Mouse (Mus musculus): ENCODE data around the gene Prex1. TPM values are rescaled to one million over a fixed set of nuclear protein-coding genes. Genes with fewer than 3 reads are reported as not detected.

The Prex1 gene
- polyA plus RNA-seq, 1 experiment, result 38.8 TPM

DNA sequence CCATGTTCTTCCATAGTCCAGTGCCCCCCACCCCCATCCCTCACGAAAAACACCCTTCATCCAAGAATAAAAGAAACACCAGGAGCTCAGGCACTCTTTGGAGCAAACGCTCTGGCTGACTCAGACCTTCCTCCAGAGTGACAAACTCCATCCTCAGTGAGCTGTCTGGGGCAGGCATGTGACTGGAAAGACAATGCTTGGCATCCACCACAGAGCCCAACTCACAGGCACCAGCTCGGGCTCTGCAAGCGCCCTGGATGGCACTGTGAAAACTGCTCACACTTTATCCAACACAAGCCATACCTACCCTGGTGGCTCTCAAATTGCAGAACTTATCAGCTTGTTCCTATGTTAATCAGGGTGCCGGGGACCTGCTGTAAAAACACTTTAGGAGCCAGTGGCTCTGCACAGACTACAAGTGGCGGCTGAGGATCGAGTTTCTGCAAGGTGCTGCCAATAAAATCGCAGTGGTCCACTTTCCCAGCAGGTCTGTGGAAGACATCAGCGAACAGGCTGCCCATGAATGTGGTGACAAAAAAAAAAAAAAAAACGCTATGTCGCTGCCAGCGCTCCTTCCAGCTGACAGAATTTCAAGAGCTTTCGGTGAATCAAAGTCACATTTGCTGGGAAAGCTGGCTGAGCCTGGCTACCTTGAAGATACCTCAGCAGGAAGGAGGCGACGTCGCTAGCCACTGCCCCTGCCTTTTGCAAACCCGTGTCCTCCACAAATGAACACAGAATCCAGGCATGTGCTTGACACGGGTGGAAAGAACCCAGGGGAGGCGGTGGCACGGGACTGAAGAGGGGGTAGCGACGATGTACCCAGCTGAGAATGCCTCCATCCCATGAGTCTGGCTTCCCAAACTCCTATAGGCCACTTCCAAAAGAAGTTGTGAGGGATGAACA is 45.6 kb downstream of the Prex1 start:
- 76% methylated on average over 22 of the region's 22 CpGs for WGBS
- Histone ChIP-seq H3K4me1 (ENCODE audit: control insufficient read depth, insufficient read depth, low read length) (peaks cover 9% of the 10 kb centered on the region), H3K27ac (ENCODE audit: control insufficient read depth, insufficient read depth, low read depth, low read length, poor library complexity) (no peak overlapping the region), H3K4me3 (replicated peaks; ENCODE audit: control insufficient read depth, low read depth, low read length) (no peak overlapping the region)
- TF ChIP-seq POLR2A (IDR thresholded peaks at IDR 0.05; ENCODE audit: borderline replicate concordance, control insufficient read depth, low read depth, low read length), result no peak
- no peak for TF ChIP-seq CTCF (IDR thresholded peaks at IDR 0.05; ENCODE audit: control insufficient read depth, insufficient read depth, low read length)

DNA sequence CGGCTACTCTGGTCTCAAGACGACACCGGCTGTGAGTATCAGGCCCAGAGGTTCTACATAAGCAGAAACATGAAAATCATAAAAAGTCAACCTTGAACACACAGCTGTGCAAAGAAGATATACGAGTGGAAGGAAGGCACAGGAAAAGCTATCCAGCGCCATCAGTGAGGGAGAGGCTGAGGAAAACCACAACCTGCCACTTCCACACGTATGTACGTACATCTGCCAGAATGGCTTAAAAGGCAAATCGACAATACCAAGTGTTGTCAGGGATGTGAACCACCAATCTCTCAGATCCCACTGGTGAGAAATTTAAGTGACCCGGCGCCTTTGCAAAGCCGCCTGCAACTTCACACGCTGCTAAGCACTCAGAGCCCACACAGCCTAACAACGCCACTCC is 47.5 kb downstream of the Prex1 start:
- peaks cover 9% of the 10 kb centered on the region for H3K4me1 ChIP-seq (ENCODE audit: control insufficient read depth, insufficient read depth, low read length)
- WGBS, result 56% methylated on average over 13 of the region's 13 CpGs
- no peak overlapping the region for H3K27ac ChIP-seq (ENCODE audit: control insufficient read depth, insufficient read depth, low read depth, low read length, poor library complexity)
- TF ChIP-seq POLR2A (IDR thresholded peaks at IDR 0.05; ENCODE audit: borderline replicate concordance, control insufficient read depth, low read depth, low read length), result no peak
- no peak for TF ChIP-seq CTCF (IDR thresholded peaks at IDR 0.05; ENCODE audit: control insufficient read depth, insufficient read depth, low read length)
- H3K4me3 ChIP-seq (replicated peaks; ENCODE audit: control insufficient read depth, low read depth, low read length), result no peak overlapping the region

DNA sequence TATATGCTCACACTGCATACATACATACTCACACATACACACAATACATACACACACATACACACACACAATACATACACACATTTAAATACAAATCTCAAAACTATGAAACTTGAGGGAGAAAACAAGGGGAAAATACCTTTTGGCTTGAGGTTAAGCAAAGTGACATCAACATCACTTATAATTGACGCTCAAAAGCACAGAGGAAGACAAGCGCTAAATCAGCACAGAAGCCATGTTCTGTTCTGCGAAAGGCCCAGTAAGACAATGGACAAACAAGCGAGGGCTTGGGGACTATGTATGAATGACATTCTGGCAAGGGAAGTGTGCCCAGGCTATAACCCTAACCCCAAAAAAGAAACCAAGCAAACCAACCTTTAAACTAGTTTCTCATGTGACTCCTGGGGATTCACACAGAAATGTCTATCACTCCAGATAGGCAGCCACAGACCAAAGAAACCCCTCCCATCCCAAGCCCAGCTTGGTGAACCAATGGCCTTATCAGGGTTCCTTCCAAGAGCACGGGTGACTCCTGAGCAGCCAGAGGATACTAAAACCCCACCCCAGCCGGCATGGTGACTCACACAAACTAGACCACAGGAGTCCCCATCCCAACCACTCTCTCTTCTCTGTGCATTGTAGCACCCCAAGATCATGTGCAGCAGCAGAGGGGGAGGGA is 48.2 kb downstream of the Prex1 start:
- Histone ChIP-seq H3K4me1 (ENCODE audit: control insufficient read depth, insufficient read depth, low read length) (peaks cover 5% of the 10 kb centered on the region), H3K27ac (ENCODE audit: control insufficient read depth, insufficient read depth, low read depth, low read length, poor library complexity) (no peak overlapping the region)

DNA sequence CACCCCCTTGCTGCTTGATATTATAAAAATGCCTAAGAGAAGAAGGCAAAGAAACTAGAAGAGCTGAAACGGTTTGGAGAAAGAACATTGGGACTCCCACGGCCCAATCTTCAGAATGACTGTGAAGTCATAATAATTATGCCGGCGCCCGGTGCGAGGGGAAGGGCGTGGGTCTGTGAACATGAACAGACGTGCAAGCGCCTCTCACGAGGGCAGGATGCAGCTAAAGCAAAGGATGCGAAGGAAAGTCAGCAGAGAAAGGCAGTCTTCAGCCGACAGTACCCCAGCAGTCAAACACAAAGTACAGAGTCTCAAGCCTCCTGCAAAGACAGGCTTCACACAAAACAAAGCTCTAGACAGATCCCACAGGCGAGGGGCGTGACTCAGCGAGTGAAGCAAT is 49.1 kb downstream of the Prex1 start:
- no peak for TF ChIP-seq POLR2A (IDR thresholded peaks at IDR 0.05; ENCODE audit: borderline replicate concordance, control insufficient read depth, low read depth, low read length)
- TF ChIP-seq CTCF (IDR thresholded peaks at IDR 0.05; ENCODE audit: control insufficient read depth, insufficient read depth, low read length), result no peak
- peaks cover 5% of the 10 kb centered on the region for H3K4me1 ChIP-seq (ENCODE audit: control insufficient read depth, insufficient read depth, low read length)
- H3K27ac ChIP-seq (ENCODE audit: control insufficient read depth, insufficient read depth, low read depth, low read length, poor library complexity), result no peak overlapping the region
- no peak overlapping the region for H3K4me3 ChIP-seq (replicated peaks; ENCODE audit: control insufficient read depth, low read depth, low read length)
- WGBS, result 84% methylated on average over 15 of the region's 15 CpGs

More for the DNA sequence above, 48.2 kb downstream of the Prex1 start:
- no peak for TF ChIP-seq CTCF (IDR thresholded peaks at IDR 0.05; ENCODE audit: control insufficient read depth, insufficient read depth, low read length)
- no peak for TF ChIP-seq POLR2A (IDR thresholded peaks at IDR 0.05; ENCODE audit: borderline replicate concordance, control insufficient read depth, low read depth, low read length)
- 44% methylated on average over 6 of the region's 6 CpGs for WGBS
- no peak overlapping the region for H3K4me3 ChIP-seq (replicated peaks; ENCODE audit: control insufficient read depth, low read depth, low read length)

DNA sequence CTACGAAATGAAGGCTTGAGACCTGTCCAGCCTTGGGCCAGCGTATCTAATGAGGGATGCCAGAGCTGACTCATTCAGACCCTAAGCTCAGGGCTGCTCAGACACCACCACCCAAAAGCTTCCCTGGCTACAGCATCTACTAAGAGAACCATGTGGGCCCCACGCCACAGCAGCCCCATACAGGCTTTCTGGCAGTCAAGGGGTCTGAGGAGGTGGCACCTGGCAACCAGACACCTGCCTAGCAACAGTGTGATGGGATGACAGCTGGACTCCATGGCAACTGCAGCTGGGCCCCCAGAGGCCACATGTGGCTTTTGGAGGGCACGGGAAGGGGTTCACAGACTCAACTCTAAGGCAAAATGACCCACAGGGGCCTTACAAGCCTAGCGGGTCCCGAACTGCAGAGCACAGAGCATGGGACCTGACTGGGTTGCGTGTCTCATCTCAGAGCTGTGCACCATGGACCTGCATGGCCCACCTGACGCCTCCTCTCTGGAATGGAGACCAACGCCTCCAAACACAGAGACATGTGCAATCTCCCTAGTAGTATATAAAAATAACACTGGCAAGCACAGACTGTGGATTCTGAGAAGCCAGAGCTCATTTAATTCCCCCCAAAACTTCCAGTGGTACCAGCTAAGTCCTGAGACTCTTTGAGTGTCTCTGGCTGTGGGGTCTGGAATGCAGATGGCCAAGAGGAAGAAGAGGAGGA is 50.2 kb downstream of the Prex1 start:
- H3K4me1 ChIP-seq (ENCODE audit: control insufficient read depth, insufficient read depth, low read length), result peaks cover 8% of the 10 kb centered on the region
- 87% methylated on average over 9 of the region's 9 CpGs for WGBS
- no peak overlapping the region for H3K4me3 ChIP-seq (replicated peaks; ENCODE audit: control insufficient read depth, low read depth, low read length)
- no peak for TF ChIP-seq CTCF (IDR thresholded peaks at IDR 0.05; ENCODE audit: control insufficient read depth, insufficient read depth, low read length)
- TF ChIP-seq POLR2A (IDR thresholded peaks at IDR 0.05; ENCODE audit: borderline replicate concordance, control insufficient read depth, low read depth, low read length), result no peak
- no peak overlapping the region for H3K27ac ChIP-seq (ENCODE audit: control insufficient read depth, insufficient read depth, low read depth, low read length, poor library complexity)

DNA sequence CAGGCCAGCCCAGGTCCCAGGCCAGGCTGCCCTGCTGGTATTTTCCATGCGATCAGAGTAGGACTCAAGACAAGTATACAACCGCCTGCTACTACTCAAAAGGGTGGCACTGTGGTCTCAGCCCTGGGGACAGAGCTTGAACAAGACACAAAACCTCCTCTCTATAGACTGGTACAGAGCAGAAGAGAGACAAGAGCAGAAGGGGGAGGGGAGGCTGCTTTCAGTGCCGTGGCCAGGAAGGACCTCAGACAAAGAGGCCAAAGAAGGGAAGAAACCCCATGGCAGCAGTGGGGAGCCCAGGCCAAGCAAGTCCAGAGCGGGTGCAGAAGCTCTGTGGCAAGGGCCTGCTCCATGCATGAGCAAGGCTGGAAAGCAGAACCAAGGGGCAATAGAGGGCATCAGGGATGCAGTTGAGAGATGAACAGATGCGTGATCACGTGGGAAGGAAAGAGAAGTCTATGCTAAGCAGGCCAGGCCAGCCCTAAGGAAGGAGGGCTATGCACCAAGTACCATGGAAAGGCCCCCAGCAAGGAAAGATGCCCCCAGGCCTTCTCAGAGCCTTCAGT is 51.0 kb downstream of the Prex1 start:
- Histone ChIP-seq H3K27ac (ENCODE audit: control insufficient read depth, insufficient read depth, low read depth, low read length, poor library complexity) (no peak overlapping the region), H3K4me1 (ENCODE audit: control insufficient read depth, insufficient read depth, low read length) (peaks cover 12% of the 10 kb centered on the region), H3K4me3 (replicated peaks; ENCODE audit: control insufficient read depth, low read depth, low read length) (no peak overlapping the region)
- no peak for TF ChIP-seq POLR2A (IDR thresholded peaks at IDR 0.05; ENCODE audit: borderline replicate concordance, control insufficient read depth, low read depth, low read length)
- 54% methylated on average over 6 of the region's 6 CpGs for WGBS

DNA sequence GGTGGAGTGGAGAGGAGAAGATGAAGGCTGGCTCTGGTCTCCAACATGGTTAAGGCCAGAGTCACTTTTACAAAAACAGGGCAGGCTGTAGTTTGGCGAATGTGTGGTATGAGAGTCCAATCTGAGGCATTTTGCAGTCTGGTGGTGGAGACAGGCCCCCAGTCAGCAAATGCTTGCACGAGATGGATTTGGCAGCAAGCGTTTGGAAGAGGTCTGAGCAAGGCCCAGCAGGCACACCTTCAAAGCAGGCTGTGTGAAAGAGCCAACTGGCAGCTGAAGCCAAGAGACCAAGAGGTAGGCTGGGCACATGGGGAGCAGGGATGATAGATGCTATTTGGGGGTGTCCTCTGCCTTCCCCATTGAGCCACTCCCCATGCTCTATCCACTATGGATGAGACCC is 51.7 kb downstream of the Prex1 start:
- peaks cover 18% of the 10 kb centered on the region for H3K4me1 ChIP-seq (ENCODE audit: control insufficient read depth, insufficient read depth, low read length)
- H3K4me3 ChIP-seq (replicated peaks; ENCODE audit: control insufficient read depth, low read depth, low read length), result no peak overlapping the region
- WGBS, result 73% methylated on average over 3 of the region's 3 CpGs
- no peak for TF ChIP-seq POLR2A (IDR thresholded peaks at IDR 0.05; ENCODE audit: borderline replicate concordance, control insufficient read depth, low read depth, low read length)
- no peak for TF ChIP-seq CTCF (IDR thresholded peaks at IDR 0.05; ENCODE audit: control insufficient read depth, insufficient read depth, low read length)
- H3K27ac ChIP-seq (ENCODE audit: control insufficient read depth, insufficient read depth, low read depth, low read length, poor library complexity), result no peak overlapping the region

DNA sequence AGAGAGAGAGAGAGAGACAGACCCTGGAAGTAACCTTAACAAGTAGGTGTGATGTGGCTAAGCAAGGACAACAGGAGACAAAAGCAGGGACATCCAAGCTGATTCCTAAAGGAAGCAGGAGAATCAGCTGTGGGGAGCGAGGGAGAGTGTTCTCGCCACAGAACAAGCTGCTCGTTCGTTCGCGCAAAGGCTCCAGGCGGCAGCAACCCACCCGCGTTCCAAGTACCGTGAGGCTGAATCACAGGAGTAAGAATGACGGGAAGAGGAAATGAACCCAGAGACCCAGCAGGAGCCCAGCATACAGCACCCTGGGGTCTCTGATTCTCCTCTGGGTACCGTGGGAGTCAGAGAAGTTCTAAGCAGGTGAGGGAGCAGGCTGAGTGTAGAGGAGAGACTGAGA is 52.1 kb downstream of the Prex1 start:
- Histone ChIP-seq H3K27ac (ENCODE audit: control insufficient read depth, insufficient read depth, low read depth, low read length, poor library complexity) (no peak overlapping the region), H3K4me1 (ENCODE audit: control insufficient read depth, insufficient read depth, low read length) (peaks cover 21% of the 10 kb centered on the region), H3K4me3 (replicated peaks; ENCODE audit: control insufficient read depth, low read depth, low read length) (no peak overlapping the region)
- WGBS, result 82% methylated on average over 12 of the region's 12 CpGs
- TF ChIP-seq POLR2A (IDR thresholded peaks at IDR 0.05; ENCODE audit: borderline replicate concordance, control insufficient read depth, low read depth, low read length) (no peak), CTCF (IDR thresholded peaks at IDR 0.05; ENCODE audit: control insufficient read depth, insufficient read depth, low read length) (no peak)

Data from bone marrow, adult 2 months (tissue).